Mouse (Mus musculus): ENCODE results near the gene C2cd3.

Gene C2cd3

GRCm38 (mm10) chr7:100501027-100501843 is 129.2 kb downstream of the C2cd3 start:
- DNase-seq, result no peak

- no peak for DNase-seq
Measured at GRCm38 (mm10) chr7:100501844-100502373, 129.9 kb downstream of the C2cd3 start.

- no peak for DNase-seq
Measured at GRCm38 (mm10) chr7:100502374-100502922, 130.4 kb downstream of the C2cd3 start.

- no peak for DNase-seq
Measured at GRCm38 (mm10) chr7:100503076-100503475, 131.0 kb downstream of the C2cd3 start.

GRCm38 (mm10) chr7:100504740-100505487 is 132.9 kb downstream of the C2cd3 start:
- DNase-seq, result no peak

- no peak for DNase-seq
Measured at GRCm38 (mm10) chr7:100506494-100506893, 134.5 kb downstream of the C2cd3 start.

- no peak for DNase-seq
Measured at GRCm38 (mm10) chr7:100508670-100509069, 136.6 kb downstream of the C2cd3 start.

GRCm38 (mm10) chr7:100511602-100512001 is 139.6 kb downstream of the C2cd3 start:
- DNase-seq, result no peak

- no peak for DNase-seq
Measured at GRCm38 (mm10) chr7:100514573-100514972, 142.5 kb downstream of the C2cd3 start, which contains the start of gene Dnajb13. TSS of gene Dnajb13 (minus strand) at chr7:100514960.

Measured in right cerebral cortex, adult 18-20 months (tissue).